Mouse (Mus musculus): ENCODE results near the gene Nrd1.

GRCm38 (mm10) chr4:109029857-109030256 lies 29.4 kb downstream of the Nrd1 start:
- TF ChIP-seq BHLHE40 (IDR thresholded peaks at IDR 0.05; ENCODE audit: borderline replicate concordance, low read depth, low read length) (no peak), JUND (IDR thresholded peaks at IDR 0.05; ENCODE audit: low read depth, low read length) (no peak), TCF12 (IDR thresholded peaks at IDR 0.05; ENCODE audit: low read depth, low read length) (no peak), UBTF (IDR thresholded peaks at IDR 0.05; ENCODE audit: borderline replicate concordance, insufficient read depth, low read depth, low read length) (no peak), POLR2A (IDR thresholded peaks at IDR 0.05; ENCODE audit: control insufficient read depth in 1 of 2, insufficient read depth in 1 of 2, low read depth in 1 of 2, low read length in 2 of 2, poor library complexity in 1 of 2) (no peak), CTCF (IDR thresholded peaks at IDR 0.05 in 2 of 3, conservative IDR thresholded peaks at IDR 0.05 in 1 of 3; ENCODE audit: control insufficient read depth in 1 of 3, insufficient read depth in 1 of 3, low read depth in 2 of 3, low read length in 3 of 3, poor library complexity in 1 of 3, severe bottlenecking in 1 of 3) (no peak), MAX (IDR thresholded peaks at IDR 0.05; ENCODE audit: low read length) (no peak), CHD2 (IDR thresholded peaks at IDR 0.05; ENCODE audit: low read length) (no peak), MAFK (IDR thresholded peaks at IDR 0.05; ENCODE audit: borderline replicate concordance, low read depth, low read length) (no peak), RAD21 (IDR thresholded peaks at IDR 0.05; ENCODE audit: low read depth, low read length) (no peak)

Data from MEL (cell line).